Mouse (Mus musculus) adrenal gland, postnatal 25 days (tissue): ENCODE measurements around the gene Myo3b. TPM values are rescaled to one million over a fixed set of nuclear protein-coding genes. Genes with fewer than 3 reads are reported as not detected.

Experiments used
- DNase-seq: peaks from one replicate; pipeline ENCODE4 v3.0.0; 2021; ENCODE audit warnings: mixed read lengths
- total RNA-seq: library from RNA; stranded (reverse); gene quantifications from 2 replicates; pipeline ENCODE4 v1.2.3, GENCODE M21; 2021

The Myo3b gene
- total RNA-seq, 1 experiment from 2014 or later: not detected

DNA sequence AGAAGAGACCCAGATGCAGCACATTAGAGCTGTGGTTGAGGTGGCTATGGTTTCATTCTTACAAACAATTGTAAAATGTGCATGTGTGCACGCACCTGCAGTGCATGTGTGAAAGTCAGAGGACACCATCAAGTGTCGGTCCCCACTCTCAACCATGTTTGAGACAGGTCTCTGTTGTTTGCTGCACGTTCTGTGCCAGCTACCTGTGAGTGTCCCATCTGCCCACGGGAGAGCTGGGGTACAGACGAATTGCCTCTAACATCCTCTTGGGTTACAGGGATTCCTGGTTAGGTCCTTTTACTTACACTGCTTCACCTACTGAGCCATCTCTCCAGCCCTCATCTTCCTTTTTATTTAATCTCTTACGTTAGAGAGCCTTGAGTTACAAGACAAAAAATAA lies 330.5 kb downstream of the Myo3b start:
- DNase-seq: no peak

- no peak for DNase-seq
Measured at GRCm38 (mm10) chr2:70379341-70379740, 340.4 kb downstream of the Myo3b start.

DNA sequence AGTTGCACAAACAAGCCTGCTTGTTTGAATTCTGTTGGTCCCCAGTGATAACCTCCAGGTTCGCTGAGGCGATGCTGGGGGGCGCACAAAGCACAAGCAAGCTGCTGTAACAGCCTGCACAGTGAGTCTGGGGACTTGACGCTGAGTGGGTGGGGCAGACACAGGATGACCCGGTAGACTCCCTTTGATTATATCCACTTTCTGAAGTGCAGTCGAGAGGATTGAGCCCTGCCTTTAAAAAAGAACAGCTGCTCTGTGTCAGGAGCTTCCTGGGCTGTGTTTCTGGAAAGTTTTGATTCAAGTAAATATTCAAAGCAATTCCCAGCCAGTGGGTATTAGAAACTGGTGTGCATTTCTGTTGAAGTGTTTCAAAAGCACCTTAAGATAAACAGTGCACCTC lies 341.0 kb downstream of the Myo3b start:
- no peak for DNase-seq

- no peak for DNase-seq
Measured at GRCm38 (mm10) chr2:70388645-70389044, 349.7 kb downstream of the Myo3b start.

DNA sequence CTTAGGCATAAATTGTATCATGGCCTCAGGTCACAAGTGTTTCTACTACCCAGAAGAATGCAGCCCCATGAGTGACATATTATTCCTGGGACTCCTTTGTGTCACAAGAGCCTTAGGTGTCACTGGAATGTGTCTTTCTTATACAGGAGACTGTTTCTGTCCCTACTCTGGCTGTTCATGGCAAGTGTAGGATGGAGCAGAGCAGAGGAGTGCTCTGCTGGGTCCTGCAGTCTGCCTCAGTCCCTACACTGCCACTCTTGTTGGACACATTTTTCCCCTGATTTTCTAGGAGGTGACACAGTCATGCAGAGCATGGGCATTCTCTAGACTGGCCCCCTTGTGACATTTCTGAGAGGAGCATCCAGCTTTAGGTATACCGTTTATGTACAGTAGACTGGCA lies 350.2 kb downstream of the Myo3b start:
- no peak for DNase-seq

GRCm38 (mm10) chr2:70397734-70398276 lies 358.9 kb downstream of the Myo3b start:
- no peak for DNase-seq

GRCm38 (mm10) chr2:70399441-70400115 lies 360.7 kb downstream of the Myo3b start:
- no peak for DNase-seq

DNA sequence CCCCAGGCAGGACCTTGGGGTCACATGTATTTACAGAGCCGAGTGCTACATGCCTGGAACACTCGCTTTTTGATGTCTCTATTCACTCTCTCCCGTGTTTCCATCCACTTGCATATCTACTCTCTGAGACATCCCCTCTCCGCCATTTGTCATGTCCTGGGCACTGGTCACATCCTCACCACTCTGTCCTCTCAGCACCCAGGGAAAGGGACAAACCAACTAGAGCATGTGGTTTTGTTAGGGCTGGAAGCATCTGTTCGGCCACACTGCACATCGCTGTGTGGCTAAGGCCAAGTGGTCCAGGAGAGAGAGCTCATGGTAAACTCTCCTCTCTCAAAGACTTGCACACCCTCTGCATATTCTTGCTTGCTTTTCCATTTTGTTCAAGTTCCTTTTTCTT lies 361.4 kb downstream of the Myo3b start:
- no peak for DNase-seq

GRCm38 (mm10) chr2:70404301-70404700 lies 365.4 kb downstream of the Myo3b start:
- no peak for DNase-seq

- no peak for DNase-seq
Measured at GRCm38 (mm10) chr2:70406846-70407245, 367.9 kb downstream of the Myo3b start.

GRCm38 (mm10) chr2:70407729-70408128 lies 368.8 kb downstream of the Myo3b start:
- no peak for DNase-seq

DNA sequence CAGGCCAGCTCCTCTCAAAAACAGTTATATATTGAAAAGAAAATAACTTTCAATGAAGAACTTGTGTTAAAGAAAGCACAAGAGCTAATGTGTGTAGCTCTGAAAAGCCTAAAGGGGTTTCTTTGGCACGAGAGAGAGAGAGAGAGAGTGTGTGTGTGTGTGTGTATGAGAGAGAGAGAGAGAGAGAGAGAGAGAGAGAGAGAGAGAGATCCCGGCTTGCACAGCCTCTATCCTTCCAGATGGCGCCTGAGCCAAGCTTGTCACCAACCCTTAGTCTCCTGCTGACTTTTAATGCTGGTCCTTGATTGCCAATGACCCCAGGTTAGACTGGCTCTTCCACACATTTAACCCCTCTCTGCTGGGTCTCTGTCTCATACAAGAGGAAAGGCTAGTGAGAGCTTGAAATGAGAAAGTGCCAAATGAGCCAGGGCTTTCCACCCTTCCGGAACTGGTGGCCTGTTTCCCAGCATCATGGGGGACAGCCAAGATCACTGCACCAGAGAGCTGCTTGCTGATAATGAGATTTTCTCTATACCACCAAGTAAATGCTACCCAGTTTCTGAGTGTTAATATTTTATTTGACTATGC lies 371.5 kb downstream of the Myo3b start:
- DNase-seq: no peak

- DNase-seq: no peak
Measured at GRCm38 (mm10) chr2:70412315-70412714, 373.4 kb downstream of the Myo3b start.

GRCm38 (mm10) chr2:70414386-70414785 lies 375.5 kb downstream of the Myo3b start:
- DNase-seq: no peak

DNA sequence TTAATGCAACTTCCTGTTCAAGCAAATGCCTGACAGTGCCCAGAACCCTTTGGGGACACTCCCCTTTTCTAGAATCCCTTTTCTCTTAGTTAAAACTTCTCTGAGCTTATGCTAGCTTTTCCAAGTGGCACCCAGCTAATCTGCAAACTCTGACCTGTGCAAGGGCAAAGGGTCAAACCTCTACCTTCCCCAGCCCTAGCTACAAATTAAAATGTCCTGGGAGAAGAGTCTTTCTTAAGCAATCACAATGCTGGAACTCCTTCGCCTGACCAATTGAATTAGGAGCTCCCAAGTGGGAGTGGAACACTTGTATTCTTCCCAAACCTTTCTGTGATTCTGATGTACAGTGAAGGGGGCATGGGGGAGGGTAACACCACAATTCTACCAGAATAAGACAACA lies 376.6 kb downstream of the Myo3b start:
- DNase-seq: no peak

DNA sequence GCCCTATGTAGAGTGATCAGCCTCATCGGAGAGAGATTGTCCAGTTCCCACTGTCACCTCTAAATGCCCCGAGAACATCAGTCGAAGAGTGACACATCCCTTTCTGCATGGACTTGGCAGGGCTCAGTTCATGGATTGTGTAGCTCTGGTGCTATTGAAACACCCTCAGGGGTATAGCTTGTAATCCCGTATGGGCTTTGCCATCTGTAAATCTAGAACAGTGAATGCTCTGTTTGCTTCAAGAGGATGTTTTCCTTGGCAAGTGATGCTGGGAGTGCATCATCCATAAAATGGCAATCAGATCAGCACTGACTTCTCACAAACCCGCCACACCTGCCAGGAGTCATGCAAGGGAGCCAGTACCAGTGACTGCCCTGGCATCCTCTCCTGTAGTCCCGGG lies 380.4 kb downstream of the Myo3b start:
- no peak for DNase-seq

GRCm38 (mm10) chr2:70421144-70421874 lies 382.4 kb downstream of the Myo3b start:
- no peak for DNase-seq

GRCm38 (mm10) chr2:70425611-70426010 lies 386.7 kb downstream of the Myo3b start:
- no peak for DNase-seq

GRCm38 (mm10) chr2:70443035-70443434 lies 404.1 kb downstream of the Myo3b start:
- peak; percentile 29 for DNase-seq

- DNase-seq: no peak
Measured at GRCm38 (mm10) chr2:70444141-70444540, 405.2 kb downstream of the Myo3b start.

- DNase-seq: no peak
Measured at GRCm38 (mm10) chr2:70456205-70456604, 417.3 kb downstream of the Myo3b start.

- no peak for DNase-seq
Measured at GRCm38 (mm10) chr2:70463606-70464005, 424.7 kb downstream of the Myo3b start.

GRCm38 (mm10) chr2:70471136-70471535 lies 432.2 kb downstream of the Myo3b start:
- no peak for DNase-seq
